Mouse (Mus musculus) liver, embryonic 14.5 days (tissue): ENCODE measurements around the gene Col4a6.

Source experiments
- CTCF ChIP-seq: IDR thresholded peaks from 2 replicates; pipeline ENCODE4 v1.5.1; 2016; ENCODE audit warnings: antibody characterized with exemption, low read depth, control low read depth
- EP300 ChIP-seq: IDR thresholded peaks from 2 replicates; pipeline ENCODE4 v1.6.1; 2016; ENCODE audit warnings: antibody characterized with exemption, low read depth

- TF ChIP-seq CTCF (no peak), EP300 (no peak)
Measured at GRCm38 (mm10) chrX:141195036-141195435, 278.8 kb downstream of the Col4a6 start.
